Mouse (Mus musculus) c-Kit-positive CD71-positive TER-119-positive erythroid progenitor cells, embryonic 14.5 days (primary cell): ENCODE results near the gene Cap1.
"Not testable (repeated sequence)": the region's sequence is repeated elsewhere in the genome, so short reads cannot be mapped to it uniquely, and the experiment has no call there.

ENCODE experiments used
- DNase-seq: peaks from one replicate; pipeline ENCODE4 v3.0.0-alpha.2; 2013; ENCODE audit warnings: low spot score

Gene Cap1

DNA sequence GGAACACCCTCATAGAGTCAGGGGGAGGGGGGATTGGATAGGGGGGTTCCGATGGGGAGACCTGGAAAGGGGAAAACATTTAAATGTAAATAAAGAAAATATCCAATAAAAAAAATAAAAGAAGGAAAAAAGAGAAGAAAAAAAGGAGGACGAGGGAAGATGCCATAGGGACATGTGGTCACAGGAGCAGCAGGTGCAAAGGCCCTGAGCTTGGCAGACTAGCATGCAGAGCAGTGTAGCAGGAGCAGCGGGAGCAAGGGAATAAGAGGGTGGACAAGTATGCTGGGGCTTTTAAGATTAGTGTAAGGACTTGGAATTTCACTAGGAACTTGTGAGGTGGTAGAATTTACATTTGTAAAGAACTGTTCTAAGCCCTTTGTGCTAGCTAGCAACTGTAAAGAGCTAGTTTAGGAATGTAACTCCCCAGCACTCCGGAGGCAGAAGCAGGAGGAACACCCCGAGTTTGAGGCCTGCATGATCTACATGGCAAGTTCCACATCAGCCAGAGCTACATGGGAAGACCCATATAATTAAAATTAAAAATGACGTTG lies 48.6 kb downstream of the Cap1 start:
- no peak for DNase-seq

DNA sequence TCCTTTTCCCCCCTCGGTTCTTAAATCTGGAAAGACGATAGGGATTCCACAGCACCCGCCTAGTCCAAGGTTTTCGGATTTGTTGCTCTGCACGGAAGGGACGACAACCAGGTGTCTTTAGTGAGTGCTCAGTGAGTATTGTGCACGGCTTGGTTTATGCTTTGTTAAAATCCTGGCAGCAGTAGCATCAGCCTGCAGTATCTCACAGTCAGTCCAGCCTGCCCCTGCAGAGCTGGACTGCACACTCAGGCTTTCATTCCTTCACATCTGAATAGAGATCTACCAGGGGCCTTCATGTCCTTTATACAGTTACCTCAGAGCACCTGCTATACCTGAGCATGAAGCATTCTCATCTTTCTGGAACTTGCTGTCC lies 49.5 kb downstream of the Cap1 start:
- no peak for DNase-seq

DNA sequence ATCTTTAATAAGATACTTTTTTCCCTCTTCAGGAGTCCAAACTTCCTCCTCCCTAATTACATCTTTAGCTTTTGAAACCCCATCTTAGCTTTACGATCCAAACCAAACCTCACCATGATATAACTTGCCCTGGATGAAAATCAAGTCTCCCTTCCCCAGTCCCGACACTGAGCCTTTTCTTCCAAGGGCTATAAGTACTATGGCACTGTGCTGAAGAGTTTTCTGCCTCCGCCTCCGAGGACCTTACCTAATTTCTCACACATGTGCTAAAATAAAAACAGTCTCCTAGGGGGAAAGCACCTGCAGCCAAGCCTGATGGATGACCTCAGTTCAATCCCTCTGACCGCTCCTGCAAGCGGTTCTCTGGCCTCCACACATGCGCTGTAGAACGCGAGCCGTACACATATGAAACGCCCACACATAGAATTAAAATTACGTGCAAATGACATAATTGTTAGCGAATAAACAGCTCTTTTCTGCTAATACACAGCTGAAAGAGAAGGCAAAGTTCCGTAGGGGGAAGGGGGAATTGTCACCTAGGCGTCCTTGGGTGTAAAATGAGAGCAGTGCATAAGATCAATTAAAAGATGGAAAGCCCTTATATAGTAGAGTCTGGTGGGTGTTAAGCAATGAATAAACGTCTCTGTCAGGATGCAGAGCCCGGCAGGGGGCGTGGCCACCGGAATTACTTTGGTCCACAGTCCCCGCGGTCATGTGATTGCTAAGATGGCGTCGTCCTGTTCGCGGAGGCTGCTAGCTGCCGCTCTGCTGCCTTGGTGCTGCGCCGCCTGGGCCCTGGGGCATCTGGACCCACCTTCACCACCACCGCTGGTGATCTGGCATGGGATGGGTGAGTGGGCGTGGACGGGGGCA lies 50.1 kb downstream of the Cap1 start, which contains the start of gene Ppt1:
Ppt1 (plus strand) TSS at position 713 of the 873 bp plus-strand sequence.
- peak; percentile 85 for DNase-seq

DNA sequence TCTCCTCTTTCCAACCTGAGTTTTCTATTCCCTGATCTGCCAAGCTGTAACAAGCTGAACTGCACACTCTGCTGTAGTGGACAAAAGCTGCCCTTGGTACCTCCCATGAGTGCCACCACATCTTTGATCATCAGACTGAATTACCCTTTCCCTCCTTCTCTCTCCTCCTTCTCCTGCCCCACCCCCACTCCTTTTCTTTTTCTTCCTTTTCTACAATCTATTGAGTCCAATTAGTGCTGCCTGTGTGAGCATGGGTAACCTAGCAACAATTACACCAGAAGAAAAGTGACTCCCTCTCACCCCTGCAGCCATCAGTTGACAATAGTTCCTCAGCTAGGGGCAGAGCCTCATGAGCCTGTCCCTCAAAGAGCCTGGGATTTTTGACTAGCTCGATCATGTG lies 54.0 kb downstream of the Cap1 start:
- DNase-seq = no peak

DNA sequence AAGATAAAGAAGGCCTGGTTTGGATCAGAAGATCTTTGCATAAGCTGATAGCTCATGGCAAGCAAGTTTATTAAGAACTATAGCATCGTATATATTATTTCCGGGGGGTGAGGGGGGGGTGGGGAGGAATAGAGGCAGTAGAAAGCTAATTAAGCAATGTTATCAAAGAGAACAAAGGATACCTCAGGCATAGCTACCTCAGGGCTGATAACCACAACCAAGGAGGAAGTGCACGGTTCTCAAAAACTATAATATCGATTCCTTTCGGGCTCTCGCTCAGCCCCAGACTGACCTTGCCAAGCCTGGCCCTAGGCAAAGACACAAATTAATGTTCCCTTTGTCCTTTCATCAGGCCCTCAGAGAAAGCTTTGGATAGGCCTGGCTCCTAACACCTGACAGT lies 56.5 kb downstream of the Cap1 start:
- no peak for DNase-seq

DNA sequence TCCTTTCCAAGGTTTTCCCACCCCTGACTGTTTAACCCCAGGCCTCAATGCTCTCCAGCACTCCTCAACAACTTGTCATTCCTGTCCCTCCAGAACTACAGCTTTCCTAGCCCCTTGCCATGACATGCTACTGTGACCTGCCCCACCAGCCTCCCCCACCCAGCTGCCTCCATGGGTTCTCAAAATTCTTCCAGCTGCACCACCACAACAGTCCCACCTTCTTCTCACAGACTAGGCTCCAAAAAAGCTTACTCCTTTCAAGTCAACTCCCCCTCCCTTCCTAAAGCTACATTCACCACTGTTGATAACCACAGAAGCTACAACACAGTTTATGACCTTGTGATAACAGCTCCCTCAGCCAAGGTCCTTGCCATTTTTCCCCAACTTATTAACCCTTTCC lies 58.2 kb downstream of the Cap1 start:
- DNase-seq = no peak

DNA sequence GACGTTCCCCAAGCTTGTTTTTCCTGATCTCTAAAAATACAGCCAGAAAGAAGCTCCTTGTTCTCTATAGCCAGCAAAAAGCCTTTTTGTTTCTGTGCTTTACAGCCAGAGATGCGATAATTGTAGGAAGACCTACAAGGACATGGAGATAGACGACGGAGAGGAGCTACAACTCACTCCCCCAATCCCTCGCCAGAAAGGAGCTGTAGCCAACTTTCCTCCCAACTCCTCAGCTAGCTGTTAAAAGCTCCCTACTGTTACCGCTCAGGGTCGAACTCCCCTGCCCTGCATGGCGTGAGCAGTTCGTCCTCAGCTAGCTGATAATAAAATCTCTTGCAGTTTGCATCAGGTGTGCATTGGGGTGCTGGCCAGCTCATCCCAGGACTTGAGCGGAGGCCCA lies 64.9 kb downstream of the Cap1 start:
- not testable (repeated sequence) for DNase-seq

DNA sequence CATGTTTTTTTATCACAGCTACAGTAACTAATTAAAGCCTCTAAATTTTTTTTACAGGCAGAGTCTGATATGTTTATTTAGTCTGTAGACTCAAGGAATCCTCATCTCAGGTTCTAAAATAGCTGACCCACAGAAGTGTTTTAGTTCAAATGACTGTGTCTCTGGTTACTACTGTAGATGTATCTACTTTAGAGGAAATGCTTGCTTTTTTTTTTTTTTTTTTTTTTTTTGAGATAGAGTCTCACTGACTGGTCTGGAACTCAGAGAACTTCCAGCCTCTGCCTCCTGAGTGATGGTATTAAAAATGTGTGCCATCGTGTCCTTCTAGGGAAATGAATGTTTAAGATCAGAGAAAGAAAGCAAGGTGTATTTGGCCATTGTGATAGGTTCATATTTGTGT lies 69.7 kb downstream of the Cap1 start:
- DNase-seq = no peak

DNA sequence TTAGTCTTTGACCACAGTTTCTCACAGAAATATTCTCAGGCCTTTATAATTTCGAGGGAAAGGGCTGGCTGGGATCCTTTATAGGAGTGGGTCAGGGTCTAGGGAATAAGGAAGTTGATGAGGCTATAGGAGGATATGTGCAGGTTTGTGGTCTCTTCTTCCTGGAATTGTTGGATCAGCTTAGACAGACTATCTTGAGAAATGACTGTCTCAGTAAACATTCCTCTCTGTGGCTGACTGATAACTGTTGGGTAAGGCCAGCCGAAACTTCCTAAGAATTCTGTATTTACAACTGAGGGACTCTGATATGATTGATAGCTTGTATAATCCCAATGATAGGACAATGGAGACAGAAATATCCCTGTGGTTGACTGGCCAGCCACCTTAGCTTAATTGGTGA lies 74.0 kb downstream of the Cap1 start:
- DNase-seq = no peak

DNA sequence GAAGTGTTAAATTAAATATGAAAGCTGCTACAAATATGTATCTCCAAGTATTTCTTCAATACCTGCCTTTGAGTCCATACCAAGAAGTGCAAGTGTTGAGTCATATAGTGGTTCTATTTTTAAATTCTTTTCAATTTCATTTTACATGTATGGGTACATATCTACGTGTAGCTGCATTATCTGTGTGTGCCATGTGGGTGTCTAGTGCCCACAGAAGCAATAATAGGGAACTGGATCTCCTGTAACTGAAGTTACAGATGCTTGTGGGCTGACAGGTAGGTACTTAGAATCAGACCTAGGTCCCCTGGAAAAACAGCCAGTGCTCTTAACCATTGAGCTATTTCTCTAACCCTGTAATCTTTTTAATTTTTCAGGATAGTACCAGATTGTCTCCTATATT lies 74.7 kb downstream of the Cap1 start:
- no peak for DNase-seq
